Mouse (Mus musculus) kidney, postnatal 25 days (tissue): ENCODE results near the gene Sept11.

Experiments
- DNase-seq, 2 experiments: peaks; one replicate each; pipeline ENCODE4 v3.0.0; 2021; ENCODE audit warnings: mixed read lengths in 2 of 2

Sept11 gene

DNA sequence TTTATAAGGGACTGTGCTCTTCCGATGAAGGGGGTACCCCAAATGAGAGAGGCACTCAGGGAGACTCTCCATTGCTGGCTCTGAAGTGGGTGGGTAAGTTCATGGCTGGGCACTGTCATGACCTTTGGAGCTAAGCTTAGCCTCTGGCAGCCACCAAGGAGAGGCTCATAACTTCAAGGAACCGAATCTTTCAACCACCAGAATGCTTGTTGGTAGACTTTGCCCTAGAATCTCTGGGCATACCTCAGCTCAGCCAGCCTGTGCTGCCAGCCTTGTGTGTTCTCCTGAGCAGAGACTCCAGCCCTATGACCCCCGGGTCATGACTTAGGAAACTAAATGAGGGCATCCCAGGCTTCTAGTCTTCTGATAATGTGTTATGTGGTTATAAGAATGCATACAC is 35.5 kb downstream of the Sept11 start:
- peak; percentile 67 to 86 for DNase-seq

DNA sequence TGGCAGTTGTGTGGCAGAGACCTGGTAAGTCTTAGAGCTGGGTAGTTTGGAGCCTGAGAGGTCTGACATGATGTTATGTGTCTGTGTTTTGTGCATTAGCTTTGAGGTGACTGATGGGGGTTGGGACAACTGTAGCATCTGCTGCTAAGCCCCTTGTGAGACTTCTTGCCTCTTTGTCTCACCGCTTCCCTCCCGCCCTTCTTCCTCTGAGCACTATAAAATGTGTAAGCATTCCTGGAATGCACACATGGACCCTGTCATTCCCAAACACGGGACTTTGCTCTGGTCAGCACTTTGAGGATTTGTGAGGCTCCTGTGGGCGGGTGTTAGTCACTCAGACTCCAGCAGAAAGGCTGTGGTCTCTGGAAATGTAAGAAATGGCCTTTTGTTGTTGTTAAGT is 36.7 kb downstream of the Sept11 start:
- DNase-seq, result peak; percentile 67 to 72

DNA sequence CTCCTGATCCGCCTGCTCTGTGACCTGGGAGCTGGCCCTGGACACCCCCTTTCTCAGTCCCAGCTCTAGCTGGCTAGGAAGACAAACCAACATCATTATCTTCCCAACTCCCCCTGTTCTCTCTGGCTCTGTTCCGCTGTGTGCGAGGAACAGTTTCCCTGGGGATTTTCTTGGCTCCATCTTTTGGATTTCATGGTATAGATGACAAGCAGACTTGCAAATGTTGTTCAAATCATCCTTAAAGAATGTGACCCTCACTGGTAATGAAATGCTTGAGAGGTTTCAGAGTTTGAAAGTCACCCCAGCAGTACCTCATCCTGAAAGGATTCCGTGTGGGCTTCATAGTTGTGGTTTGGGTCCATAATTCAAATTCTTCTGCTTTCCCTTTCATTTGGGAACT is 38.2 kb downstream of the Sept11 start:
- DNase-seq, result no peak

DNA sequence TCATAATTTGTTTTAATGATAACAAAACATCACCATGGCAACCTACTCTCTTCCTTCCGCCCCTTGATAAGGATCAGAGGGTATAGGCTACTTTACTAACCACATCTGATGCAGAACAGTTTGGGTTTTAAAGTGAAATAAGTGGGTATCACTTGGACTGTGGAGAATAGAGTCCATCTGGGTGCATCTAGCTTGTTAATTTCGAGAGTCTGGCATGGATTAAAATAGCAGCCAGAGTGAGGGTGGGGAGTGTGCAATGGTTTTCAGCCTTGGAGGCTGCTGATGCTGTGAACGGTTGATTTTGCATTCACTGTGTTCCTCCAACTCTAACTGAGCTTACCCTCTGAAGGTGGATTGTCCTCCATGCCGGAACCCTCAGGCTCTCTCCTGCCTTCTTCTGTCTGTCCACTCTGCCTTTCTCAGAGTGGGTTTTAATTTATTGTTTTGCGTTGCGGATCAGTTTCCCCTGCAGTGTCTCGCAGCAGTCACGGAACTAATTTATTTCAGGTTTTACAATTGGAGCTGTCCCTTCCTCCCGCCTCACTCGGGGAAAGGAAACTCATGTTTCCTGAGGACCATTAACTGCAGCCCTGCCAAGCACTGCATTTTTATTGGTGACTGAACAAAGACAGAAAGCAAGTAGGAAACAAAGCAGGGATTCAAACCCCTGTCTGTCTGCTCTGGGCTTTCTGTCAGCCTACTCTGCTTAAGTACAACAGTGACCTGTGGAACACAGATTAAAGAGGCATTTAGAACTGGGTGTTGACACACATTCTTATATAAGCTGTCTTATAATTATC is 40.4 kb downstream of the Sept11 start:
- DNase-seq, result peak; percentile 51 to 52

DNA sequence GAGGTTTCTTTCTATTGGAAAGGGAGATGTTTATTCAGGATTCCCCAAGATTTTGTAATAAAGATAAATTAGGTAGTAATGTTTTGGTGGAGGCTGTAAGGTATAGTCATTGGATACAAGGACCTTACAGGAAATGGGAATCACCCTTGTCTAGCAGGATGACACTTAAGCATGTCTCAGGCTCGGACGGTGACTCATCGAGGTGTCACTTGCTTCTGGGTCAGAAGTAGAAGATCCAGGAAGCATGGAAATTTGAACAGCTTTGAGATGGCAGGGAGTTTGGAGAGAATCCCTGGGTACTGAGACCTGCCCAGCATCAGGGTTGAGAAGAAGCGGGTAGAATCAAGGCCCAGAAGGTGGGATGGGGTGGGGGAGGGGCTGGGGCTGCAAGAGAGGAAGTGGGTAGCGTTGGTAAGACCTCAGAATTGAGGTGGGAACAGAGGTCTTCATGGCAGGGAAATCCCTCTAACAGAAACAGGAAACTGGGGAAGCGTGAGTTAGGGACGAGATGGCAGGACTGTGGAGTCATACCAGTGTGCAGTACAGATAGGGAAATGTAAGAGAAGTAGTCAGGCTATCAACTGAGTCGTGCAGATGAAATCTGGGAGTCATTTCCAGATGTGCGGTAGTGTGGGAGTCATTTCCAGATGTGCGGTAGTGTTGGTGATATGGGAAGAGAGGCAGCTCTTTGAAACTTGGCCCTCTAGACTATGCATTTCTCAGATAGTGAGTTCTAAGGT is 42.3 kb downstream of the Sept11 start:
- no peak for DNase-seq

DNA sequence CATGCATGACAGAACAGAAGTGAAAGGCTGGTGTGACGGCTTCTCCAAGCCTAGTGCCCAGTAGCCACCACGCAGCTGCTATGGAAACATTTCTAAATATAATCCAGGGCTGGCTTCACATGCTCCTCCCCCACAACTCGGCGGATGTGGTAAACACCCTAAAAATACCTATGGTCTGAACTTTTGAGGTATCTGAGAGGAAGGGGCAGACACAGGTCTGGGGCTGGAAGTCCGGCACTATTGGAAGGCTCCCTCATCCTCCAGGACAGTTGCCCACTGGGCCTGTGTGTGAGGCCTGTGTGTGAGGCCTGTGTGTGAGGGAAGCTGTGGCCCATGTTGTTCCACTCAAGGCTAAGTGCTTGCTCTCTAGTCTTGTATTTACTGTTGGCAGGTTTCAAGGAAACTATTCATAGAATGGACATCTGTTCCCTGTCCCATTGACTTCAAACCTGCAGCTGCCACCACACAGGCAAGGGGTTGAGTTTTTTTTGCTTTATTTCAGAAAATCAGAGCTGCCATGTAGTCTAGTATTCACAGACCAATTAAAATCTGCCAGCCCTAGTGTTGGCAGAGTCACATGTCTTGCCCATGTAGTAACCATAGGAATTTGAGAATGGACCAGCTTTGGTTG is 43.8 kb downstream of the Sept11 start:
- DNase-seq, result no peak

DNA sequence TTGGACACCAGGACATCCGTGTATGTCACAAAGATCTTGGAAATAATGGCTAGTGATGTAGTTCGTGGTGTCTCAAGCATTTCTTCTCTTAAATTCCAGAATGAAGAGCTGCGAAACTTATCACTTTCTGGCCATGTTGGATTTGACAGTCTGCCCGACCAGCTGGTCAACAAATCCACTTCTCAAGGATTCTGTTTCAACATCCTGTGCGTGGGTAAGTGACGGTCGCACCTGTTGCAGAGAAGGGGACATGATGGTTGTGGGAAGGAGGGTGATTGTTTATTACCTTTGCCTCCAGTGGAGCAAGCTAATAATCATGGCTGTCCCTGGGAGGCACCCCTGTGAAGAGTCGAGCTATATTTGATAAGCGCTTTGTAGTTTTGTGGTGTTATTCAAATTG is 46.1 kb downstream of the Sept11 start:
- DNase-seq, result no peak

DNA sequence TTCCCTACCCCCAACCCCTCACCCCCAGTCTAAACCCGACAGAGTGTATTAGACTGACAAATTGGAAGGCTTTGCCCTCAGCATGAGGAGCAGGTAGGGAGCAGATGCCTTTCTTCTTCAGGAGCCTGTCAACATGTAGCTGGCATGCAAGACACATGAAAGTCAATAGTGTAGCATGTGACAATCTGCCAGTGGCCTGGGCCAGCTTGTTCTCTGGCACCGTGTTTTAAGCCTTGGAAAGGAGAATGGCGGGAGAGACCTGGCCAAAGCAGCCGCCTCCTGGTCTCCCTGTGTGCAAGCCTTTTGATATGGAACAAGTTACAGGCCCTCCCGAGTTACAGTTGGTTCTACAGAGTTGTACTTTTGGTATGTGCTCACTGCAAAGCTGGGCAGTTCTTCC is 47.5 kb downstream of the Sept11 start:
- DNase-seq, result no peak

DNA sequence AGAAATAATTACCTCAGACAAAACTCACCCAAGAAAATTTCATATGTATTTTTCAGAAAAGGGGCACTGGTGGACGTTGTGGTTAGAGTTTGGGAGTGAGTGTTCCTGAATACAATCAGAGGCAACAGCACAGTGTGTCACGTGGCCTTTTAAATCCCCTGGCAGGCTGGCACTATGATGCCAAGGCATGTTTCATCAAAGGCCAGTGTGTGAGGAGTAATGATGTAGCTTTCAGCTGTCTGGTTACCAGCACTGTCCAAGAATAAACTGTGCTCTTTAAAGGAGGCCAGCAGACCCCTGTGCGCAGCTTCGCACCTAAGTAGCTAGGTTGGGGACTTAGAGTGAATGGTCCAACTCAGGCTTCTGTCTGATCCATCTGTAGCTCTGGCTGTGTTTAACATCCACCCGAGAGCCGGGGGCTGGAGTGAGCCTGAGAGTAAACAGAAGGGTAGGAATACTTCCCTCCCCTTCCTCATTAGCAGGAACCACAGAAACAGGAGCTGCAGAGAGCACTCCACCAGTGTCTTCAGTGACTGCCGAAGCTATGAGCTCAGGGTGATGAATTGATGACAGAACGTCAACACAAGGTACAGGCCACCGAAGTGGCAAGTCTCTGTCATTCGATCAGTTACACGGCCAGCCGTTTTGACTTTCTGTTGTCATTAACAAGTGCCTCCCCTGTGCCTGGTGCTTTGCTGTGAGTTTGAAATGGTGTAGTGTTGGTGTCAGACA is 50.3 kb downstream of the Sept11 start:
- no peak for DNase-seq

DNA sequence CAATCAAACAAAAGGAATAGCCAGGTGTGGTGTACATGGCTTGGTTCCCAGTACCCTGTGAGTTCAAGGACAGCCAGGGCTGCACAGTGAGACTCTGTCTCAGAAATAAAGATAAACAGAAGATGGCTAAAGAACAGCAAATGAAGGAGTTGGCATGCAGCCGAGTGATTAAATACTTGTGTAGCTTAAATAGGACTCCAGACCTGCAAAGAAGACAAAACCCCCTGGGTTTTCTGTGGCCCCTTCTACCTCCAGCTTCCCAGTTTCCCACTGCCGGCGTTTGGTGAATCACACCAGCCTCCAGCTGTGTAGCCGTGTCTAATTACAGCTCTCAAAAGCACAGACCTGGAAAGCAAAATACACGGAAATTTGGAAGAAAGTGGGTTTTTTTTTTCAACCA is 51.6 kb downstream of the Sept11 start:
- DNase-seq, result no peak

DNA sequence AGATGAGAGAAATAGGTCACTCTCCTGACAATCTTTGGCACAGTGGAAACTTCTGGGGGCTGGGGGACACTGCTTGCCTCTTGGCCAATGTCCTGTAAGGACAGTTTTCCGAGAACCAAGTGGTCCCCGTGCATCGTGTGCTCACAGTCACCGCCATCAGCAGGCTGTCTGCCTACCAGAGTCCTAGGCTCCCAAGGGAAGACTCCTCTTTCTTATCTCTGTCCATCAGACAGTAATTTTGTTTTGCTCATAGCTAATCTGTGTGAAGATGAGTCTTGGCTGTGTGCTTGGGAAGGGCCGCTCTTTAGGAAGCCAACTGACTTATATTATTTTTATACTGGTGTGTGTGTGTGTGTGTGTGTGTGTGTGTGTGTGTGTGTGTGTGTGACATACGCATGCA is 52.3 kb downstream of the Sept11 start:
- DNase-seq, result no peak

DNA sequence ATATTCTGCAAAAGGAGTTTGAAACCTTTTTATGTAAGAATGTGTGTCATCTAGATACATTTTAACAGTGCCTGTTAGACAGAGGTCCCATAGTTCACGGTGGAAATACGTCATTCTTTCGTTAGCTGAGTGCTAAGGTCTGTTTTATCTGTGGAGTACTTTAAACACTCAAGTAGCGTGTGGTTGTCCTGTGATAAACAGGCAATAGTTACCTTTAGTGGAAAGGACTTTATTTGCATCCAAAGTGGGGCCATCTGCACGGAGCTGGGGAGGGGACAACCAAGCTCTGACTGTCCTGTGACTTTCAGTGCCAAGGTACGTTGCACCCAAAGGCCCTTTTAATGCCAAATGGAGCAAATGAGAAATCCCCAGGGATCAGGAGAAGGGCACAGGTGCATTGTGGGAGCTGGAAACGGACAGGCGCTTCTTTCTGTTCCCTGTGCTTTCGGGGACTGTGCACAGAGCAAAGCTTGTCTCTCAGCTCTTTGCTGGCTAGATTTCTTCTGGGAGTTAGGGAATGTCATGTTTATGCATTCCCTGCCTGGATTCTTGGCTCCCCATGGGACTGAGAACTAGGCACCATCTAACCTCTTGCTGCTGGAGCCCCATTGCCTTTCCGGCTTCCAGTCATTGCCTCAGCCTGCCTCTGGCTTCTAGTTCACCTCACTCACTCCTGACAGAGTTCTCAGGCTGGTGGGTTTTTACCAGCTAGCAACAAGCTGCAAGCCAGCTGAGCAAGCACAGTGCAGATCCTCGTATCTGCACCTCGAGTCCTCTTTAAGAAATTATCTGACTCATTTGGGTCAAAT is 56.9 kb downstream of the Sept11 start:
- peak in 1 of 2 experiments; percentile 21 for DNase-seq

DNA sequence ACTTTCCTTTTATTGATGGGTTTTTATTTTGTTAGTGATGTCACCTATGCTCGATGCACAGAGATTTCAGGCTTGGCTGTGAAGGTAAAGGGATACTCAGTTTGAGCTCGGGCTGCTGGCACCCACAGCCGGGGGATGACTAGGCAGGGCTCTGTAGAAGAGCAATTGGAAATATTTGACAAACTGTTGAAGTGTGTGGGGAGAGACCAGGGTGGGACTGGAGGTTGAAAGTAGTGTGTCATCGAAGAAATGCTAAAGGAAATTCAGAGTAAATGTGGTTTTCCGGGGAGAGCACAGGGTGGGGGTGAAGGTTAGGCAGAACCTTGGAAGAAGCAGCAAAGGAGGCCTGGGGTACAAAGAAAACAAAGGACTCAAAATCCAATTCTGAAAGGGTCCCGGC is 58.7 kb downstream of the Sept11 start:
- DNase-seq, result no peak

DNA sequence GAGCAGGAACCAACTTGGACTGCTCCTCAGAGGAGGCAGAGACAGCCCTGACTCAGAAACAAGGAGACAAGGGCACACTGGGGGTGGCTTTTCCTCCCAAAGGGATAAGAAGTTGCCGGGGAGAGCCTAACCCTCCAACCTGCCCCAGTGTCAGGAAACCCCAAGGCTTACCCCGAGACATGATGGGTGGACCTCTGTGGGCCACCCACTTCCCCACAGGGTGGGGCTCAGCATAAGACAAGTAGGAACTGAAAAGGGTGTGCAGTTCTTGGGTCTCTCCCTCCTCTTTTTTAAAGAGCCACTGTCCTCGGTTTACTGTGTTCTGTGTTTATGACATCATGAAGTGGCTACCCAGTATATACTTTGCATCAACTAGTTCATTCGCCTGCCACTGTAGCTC is 59.2 kb downstream of the Sept11 start:
- DNase-seq, result no peak

DNA sequence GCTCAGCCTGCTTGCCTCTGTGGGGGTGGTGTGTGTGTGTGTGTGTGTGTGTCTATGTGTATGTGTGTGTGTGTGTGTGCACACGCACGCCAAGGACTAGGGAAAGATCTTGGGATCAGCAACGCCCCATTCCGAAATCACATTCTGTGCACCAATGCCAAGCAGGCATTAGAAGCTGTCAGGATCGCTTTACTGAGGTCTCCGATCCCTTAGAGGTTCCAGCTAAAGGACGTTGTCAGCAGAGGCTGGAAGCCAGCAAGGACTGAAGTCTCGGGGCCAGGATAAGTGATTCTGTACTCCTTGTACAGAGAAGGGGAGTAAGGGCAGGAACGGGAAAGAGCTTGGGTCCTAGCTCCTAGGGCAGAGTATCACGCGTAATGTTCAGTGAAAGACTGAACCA is 61.2 kb downstream of the Sept11 start:
- no peak for DNase-seq

DNA sequence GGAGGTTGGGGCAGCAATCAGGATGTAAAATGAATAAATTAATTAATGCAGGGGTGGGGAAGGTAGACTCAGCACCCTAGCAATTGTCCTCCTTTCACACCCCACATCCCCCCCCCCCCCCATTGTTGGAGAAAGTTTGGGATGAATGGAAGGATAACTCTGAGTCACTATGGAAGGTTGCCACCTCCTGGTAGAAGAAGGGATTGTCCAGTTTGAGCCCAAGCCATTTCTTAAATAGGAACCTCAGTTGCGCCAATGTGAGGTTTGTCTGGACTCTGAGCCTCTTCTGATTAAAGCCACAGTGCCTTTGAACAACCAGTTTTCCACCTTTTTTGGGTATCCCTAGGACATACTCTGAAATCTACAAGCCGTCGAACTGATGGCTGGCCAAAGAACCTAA is 70.3 kb downstream of the Sept11 start:
- peak; percentile 45 to 80 for DNase-seq

DNA sequence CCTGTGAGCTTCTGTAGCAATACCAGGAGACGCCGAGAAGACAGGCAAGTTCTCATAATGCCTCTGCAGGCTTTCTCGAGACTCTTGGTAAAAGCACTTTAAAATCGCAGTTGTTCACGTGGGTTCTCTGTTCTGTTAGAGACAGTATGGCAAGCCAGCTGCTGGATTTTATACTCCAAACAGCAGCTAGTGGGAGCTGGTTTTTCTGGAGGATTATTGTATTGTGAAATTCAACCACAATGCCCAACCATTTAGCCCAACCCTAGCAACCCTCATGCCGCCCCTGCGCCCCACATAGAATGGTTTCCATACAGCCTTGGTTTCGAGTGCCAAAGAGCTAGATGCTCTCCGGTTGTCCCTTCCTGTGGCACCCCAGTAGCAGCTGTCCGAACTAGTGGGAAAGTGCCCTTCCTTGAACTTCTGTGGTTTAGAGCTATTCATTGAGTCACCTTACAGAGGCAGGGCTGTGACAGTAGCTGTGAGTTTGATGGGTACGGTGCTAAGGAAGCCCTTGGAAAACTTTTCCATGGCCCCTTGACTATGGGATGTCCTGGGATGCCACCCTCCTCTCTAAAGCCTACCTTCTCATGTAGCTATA is 74.8 kb downstream of the Sept11 start:
- DNase-seq, result peak in 1 of 2 experiments; percentile 25

DNA sequence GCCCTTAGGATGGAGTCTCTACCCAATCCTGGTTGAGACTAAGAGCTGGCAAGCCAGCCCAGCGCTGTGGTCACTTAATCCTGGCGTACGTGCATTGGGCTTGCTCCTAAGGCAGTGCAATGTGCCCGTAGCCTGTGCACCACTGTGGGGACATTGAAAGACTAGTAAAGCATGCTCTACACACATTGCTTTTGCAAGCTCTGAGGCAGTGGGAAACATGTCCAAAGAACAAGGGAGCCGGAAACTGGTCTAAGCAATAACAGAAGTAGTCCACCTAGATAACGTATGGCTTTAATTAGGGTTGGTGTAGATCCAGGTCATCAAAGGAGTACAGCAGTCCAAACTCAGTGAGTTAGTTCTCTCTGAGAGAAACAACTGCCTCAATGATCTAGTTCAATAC is 75.4 kb downstream of the Sept11 start:
- peak in 1 of 2 experiments; percentile 19 for DNase-seq

DNA sequence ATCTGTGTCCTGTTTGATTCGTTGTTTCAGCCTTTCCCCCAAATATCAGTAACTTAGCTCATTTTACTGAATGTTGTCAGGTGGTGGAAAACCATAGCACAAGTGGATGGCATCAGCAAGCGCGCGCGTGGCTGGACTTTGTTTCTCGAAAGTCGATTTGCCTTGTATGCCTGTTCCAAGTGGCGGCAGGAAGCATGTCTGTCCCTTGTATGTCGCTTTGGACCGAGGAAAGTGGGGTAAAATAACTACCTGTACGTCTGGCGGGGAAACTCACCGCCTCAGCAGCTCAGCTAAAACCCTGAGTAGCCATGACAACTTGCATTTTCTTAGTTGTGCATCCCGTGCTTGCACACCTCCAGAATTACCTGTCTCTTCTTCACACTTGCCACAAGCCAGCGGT is 78.2 kb downstream of the Sept11 start:
- DNase-seq, result peak in 1 of 2 experiments; percentile 25

DNA sequence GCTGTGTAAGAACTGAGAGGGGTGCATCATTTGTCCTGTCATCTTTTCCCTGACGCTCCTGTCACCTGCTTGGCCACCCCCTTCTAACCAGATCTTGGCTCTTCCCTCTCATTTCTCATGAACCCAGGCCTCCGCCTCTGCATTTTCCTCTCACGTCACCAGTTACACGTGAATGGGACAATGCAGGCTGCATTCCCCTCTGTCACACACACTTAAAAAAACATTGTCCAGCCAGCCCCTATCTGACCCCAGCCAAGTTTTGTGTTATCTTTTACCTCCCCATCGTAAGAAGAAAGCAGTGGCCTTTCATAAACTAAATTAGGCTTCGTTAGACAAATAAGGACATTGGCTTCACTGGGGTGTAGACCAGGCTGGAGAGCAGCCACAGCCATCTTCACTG is 79.3 kb downstream of the Sept11 start:
- no peak for DNase-seq

DNA sequence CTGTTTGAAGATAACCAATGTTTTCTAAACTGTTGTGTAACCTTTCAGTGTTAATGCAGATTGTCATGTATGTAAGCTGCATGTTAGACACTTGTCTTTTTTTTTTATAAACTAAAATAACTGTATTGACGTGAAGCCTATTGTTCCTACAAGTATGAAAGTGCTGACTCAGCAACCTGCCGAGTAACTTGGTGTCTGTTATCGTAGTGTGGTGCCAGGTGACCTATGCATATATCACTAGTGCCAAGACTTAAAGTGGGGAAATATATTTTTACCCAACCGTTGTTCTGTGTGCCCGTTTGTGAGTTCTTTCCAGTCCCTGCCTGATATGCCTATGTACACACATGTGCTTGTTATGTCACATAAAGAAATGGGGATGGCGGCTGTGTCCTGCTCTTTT is 81.4 kb downstream of the Sept11 start:
- no peak for DNase-seq

DNA sequence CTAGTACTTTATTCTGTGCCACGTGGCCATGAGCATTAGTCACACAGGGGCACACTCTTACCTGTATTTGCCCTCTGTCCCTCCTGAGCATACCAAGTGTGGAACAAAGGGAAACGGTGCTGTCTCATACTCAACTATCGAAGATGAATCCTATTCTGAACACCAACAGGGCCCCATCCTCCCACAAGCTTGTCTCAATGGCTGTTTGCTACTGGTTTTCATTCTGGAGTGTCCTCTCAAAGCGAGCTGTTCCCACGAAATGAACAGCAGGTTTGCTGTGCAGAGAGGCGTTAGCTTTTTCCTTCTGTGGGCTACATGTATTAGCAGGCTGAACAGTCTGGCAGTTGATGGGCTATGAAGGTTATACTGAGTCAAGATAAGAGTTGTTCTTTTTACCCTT is 85.4 kb downstream of the Sept11 start:
- DNase-seq, result no peak
